Mouse (Mus musculus): ENCODE measurements around the gene Opalin. TPM values are rescaled to one million over a fixed set of nuclear protein-coding genes. Genes with fewer than 3 reads are reported as not detected.
A peak's percentile ranks its signal among the peaks of the same experiment; 100 is the strongest.

Gene Opalin
- total RNA-seq, 2 experiments from 2014 or later: not detected

- peak; percentile 58 for DNase-seq (ENCODE audit: low spot score)
Observed at GRCm38 (mm10) chr19:41015951-41016716, 60.8 kb downstream of the Opalin start.

- DNase-seq (ENCODE audit: low spot score): no peak
Observed at GRCm38 (mm10) chr19:41014003-41014402, 62.9 kb downstream of the Opalin start.

GRCm38 (mm10) chr19:41013591-41013990 is 63.3 kb downstream of the Opalin start:
- no peak for DNase-seq (ENCODE audit: low spot score)

Other genes with a start within 250 kb of the Opalin start
- 1 to 10 TPM; 2.6 to 2.7 TPM for gene Ccnj, start 245.8 kb downstream of the Opalin start, total RNA-seq (2021)
- 1 to 10 TPM; 5.0 to 6.2 TPM for gene Zfp518a, start 182.4 kb downstream of the Opalin start, total RNA-seq (2021)
- gene Blnk, start 82.6 kb downstream of the Opalin start, total RNA-seq (2021): 1 to 10 TPM; 1.1 to 1.2 TPM
- not detected for gene Dntt, start 47.8 kb downstream of the Opalin start, total RNA-seq (2021)
- under 1 TPM; 0.07 TPM for gene Tll2, start 129.7 kb upstream of the Opalin start, total RNA-seq (2021)
- 10 to 100 TPM; 58.8 to 65.0 TPM for gene Tm9sf3, start 186.9 kb upstream of the Opalin start, total RNA-seq (2021)